Mouse (Mus musculus): Measurements from ENCODE around the gene Tnfrsf25. TPM values are rescaled to one million over a fixed set of nuclear protein-coding genes. Genes with fewer than 3 reads are reported as not detected.

The Tnfrsf25 gene
- polyA plus RNA-seq, 1 experiment: 4.0 TPM

DNA sequence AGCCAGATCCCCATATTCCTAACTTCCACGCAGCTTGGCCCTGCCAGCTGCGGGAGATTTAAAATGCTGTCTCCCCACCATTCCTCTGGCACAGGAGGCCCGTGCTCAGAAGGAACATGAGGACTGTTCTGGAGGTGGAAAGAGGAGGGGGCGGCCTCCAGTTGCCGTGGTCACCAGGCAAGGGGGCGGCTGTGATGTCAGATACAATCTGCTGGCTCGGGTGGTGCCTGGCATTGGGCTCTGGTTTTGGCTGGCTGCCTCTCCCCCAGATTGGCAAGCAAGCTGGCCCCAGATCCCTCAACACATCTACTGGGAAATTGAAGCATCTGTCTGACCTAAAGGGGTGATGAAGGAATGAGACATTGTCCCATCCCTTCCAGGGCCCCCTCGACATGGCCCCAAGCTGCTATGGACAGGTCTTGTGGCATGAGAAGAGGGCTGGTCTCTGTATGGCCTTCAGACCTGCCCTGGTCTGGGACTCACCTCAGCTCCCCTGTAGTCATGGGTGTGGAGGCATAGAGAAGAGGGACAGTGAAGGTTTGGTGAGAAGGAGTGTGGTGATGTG is 27.1 kb upstream of the Tnfrsf25 start:
- Histone ChIP-seq H3K4me3 (peak overlapping the region; percentile 67), H3K79me2 (ENCODE audit: control insufficient read depth, insufficient read depth) (peaks cover 41% of the 10 kb centered on the region), H3K27me3 (ENCODE audit: control insufficient read depth, insufficient read depth, insufficient read length) (no peaks in the 10 kb centered on the region), H3ac (ENCODE audit: control insufficient read depth, insufficient read length) (peak overlapping the region; percentile 78), H3K36me3 (ENCODE audit: control insufficient read depth, insufficient read depth) (peaks cover 3% of the 10 kb centered on the region), H3K4me2 (ENCODE audit: low read depth) (peak overlapping the region; percentile 87)
- TF ChIP-seq MYOG (IDR thresholded peaks at IDR 0.05; ENCODE audit: control insufficient read depth in 1 of 3, insufficient read depth in 1 of 3, insufficient read length in 2 of 3, low read depth in 2 of 3) (peak in 1 of 3 experiments; percentile 37), TCF12 (IDR thresholded peaks at IDR 0.05; ENCODE audit: insufficient read depth, poor library complexity, severe bottlenecking) (no peak), POLR2AphosphoS2 (IDR thresholded peaks at IDR 0.05; ENCODE audit: insufficient read length, low read depth) (peak; percentile 41)

- H3K79me2 ChIP-seq (ENCODE audit: control insufficient read depth, insufficient read depth): peaks cover 55% of the 10 kb centered on the region
- no peak overlapping the region for H3ac ChIP-seq (ENCODE audit: control insufficient read depth, insufficient read length)
- peak in 1 of 3 experiments; percentile 17 for TF ChIP-seq MYOD1 (IDR thresholded peaks at IDR 0.05; ENCODE audit: control insufficient read depth in 1 of 3, insufficient read length in 2 of 3, low read depth in 2 of 3)
- TF ChIP-seq E2F4 (IDR thresholded peaks at IDR 0.05; ENCODE audit: insufficient read depth): no peak
- no peaks in the 10 kb centered on the region for H3K27me3 ChIP-seq (ENCODE audit: control insufficient read depth, insufficient read depth, insufficient read length)
- no peak overlapping the region for H3K4me3 ChIP-seq
- peak overlapping the region; percentile 32 for H3K4me2 ChIP-seq (ENCODE audit: low read depth)
- peaks cover 3% of the 10 kb centered on the region for H3K36me3 ChIP-seq (ENCODE audit: control insufficient read depth, insufficient read depth)
These were observed 25.5 kb upstream of the Tnfrsf25 start for GRCm38 (mm10) chr4:152090191-152090590.

- Histone ChIP-seq H3ac (ENCODE audit: control insufficient read depth, insufficient read length) (no peak overlapping the region), H3K4me2 (ENCODE audit: low read depth) (peak overlapping the region; percentile 87), H3K79me2 (ENCODE audit: control insufficient read depth, insufficient read depth) (peaks cover 64% of the 10 kb centered on the region), H3K4me3 (no peak overlapping the region), H3K36me3 (ENCODE audit: control insufficient read depth, insufficient read depth) (peaks cover 3% of the 10 kb centered on the region), H3K27me3 (ENCODE audit: control insufficient read depth, insufficient read depth, insufficient read length) (no peaks in the 10 kb centered on the region)
- TF ChIP-seq POLR2A (IDR thresholded peaks at IDR 0.05; ENCODE audit: insufficient read length, low read depth): peak; percentile 61
- TF ChIP-seq MYOD1 (IDR thresholded peaks at IDR 0.05; ENCODE audit: control insufficient read depth in 1 of 3, insufficient read length in 2 of 3, low read depth in 2 of 3): peak in 1 of 3 experiments; percentile 30
- peak; percentile 57 for TF ChIP-seq POLR2AphosphoS2 (IDR thresholded peaks at IDR 0.05; ENCODE audit: insufficient read length, low read depth)
- peak in 2 of 3 experiments; percentile 14 to 64 for TF ChIP-seq MYOG (IDR thresholded peaks at IDR 0.05; ENCODE audit: control insufficient read depth in 1 of 3, insufficient read depth in 1 of 3, insufficient read length in 2 of 3, low read depth in 2 of 3)
- TF ChIP-seq MAX (IDR thresholded peaks at IDR 0.05; ENCODE audit: low read depth): no peak
These were observed 22.9 kb upstream of the Tnfrsf25 start for GRCm38 (mm10) chr4:152092751-152093293.

DNA sequence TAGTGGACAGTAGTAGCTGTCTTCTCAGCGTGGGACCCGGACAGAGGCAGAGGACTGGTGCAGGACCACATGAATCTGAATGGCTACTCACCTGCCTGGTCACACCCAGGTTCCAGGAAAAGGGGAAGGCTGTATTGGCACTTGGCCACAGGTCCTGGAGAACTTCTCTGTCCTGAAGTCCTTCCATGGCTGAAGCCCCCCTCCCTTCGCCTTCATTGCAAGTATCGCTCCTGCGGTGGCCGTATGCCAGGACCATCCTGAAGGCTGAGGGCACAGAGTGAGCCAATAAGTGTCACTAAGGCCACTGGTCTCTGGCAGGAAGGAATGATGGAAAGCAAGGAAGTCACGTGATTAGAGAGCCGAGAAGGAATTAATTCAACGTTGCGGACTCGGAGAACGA is 21.5 kb upstream of the Tnfrsf25 start:
- Histone ChIP-seq H3K79me2 (ENCODE audit: control insufficient read depth, insufficient read depth) (peaks cover 55% of the 10 kb centered on the region), H3K4me2 (ENCODE audit: low read depth) (no peak overlapping the region), H3K36me3 (ENCODE audit: control insufficient read depth, insufficient read depth) (no peaks in the 10 kb centered on the region), H3ac (ENCODE audit: control insufficient read depth, insufficient read length) (no peak overlapping the region), H3K27me3 (ENCODE audit: control insufficient read depth, insufficient read depth, insufficient read length) (no peaks in the 10 kb centered on the region), H3K4me3 (no peak overlapping the region)
- TF ChIP-seq MYOD1 (IDR thresholded peaks at IDR 0.05; ENCODE audit: control insufficient read depth in 1 of 3, insufficient read length in 2 of 3, low read depth in 2 of 3) (no peak), REST (IDR thresholded peaks at IDR 0.05; ENCODE audit: insufficient read depth, insufficient read length) (no peak), MAX (IDR thresholded peaks at IDR 0.05; ENCODE audit: low read depth) (no peak), POLR2AphosphoS2 (IDR thresholded peaks at IDR 0.05; ENCODE audit: insufficient read length, low read depth) (no peak), USF1 (IDR thresholded peaks at IDR 0.05; ENCODE audit: low read depth) (no peak), CEBPB (IDR thresholded peaks at IDR 0.05; ENCODE audit: insufficient read depth, poor library complexity, severe bottlenecking) (no peak), TCF3 (IDR thresholded peaks at IDR 0.05; ENCODE audit: insufficient read length, low read depth) (no peak), POLR2A (IDR thresholded peaks at IDR 0.05; ENCODE audit: insufficient read length, low read depth) (no peak), E2F4 (IDR thresholded peaks at IDR 0.05; ENCODE audit: insufficient read depth) (no peak), SRF (IDR thresholded peaks at IDR 0.05; ENCODE audit: control insufficient read depth, insufficient read length, low read depth) (no peak)

- peaks cover 43% of the 10 kb centered on the region for H3K79me2 ChIP-seq (ENCODE audit: control insufficient read depth, insufficient read depth)
- no peak overlapping the region for H3ac ChIP-seq (ENCODE audit: control insufficient read depth, insufficient read length)
- H3K4me3 ChIP-seq: no peak overlapping the region
- TF ChIP-seq MYOD1 (IDR thresholded peaks at IDR 0.05; ENCODE audit: control insufficient read depth in 1 of 3, insufficient read length in 2 of 3, low read depth in 2 of 3) (peak in 1 of 3 experiments; percentile 39), USF1 (IDR thresholded peaks at IDR 0.05; ENCODE audit: low read depth) (peak; percentile 61), MYOG (IDR thresholded peaks at IDR 0.05; ENCODE audit: control insufficient read depth in 1 of 3, insufficient read depth in 1 of 3, insufficient read length in 2 of 3, low read depth in 2 of 3) (peak in 2 of 3 experiments; percentile 5 to 54), POLR2AphosphoS2 (IDR thresholded peaks at IDR 0.05; ENCODE audit: insufficient read length, low read depth) (peak; percentile 30), TCF3 (IDR thresholded peaks at IDR 0.05; ENCODE audit: insufficient read length, low read depth) (no peak)
- H3K27me3 ChIP-seq (ENCODE audit: control insufficient read depth, insufficient read depth, insufficient read length): no peaks in the 10 kb centered on the region
- H3K4me2 ChIP-seq (ENCODE audit: low read depth): peak overlapping the region; percentile 14
- H3K36me3 ChIP-seq (ENCODE audit: control insufficient read depth, insufficient read depth): no peaks in the 10 kb centered on the region
These were observed 19.5 kb upstream of the Tnfrsf25 start for GRCm38 (mm10) chr4:152095937-152096910.

Measured in myocyte (in vitro differentiated cells).